ENCODE assay signal across 17 mouse cellular contexts in the genomic region with DNA sequence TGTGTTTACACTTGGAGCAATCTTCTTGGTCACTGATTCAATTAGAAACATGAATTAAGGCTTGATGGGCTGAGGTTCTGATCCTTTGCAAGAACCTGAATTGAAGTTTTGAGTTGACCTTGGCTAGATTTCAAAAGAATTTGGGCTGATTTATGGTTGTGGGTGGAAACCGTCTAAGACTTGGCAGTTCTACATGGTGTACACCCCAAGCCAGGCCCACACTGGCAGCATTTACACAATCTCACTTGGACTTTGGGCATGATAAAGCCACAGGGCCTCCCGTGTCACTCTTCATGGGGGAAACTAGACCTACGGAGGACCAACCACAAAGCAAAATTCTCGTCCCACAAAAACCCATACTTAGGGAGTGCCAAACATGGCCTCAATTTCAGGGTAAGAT.
DNase-seq lines count a peak whose midpoint lies in the region; ATAC-seq and TF ChIP-seq lines count a peak whose summit lies in the region.
"Had no signal": no experiment of that assay in that cellular context is flagged by ENCODE, and none has a peak within 500 bp of the region (broad histone marks: within the 10 kb centered on the region; RNA-seq: fewer than 3 reads in every experiment).

No protein-coding gene starts in this region.

- no peak overlapping the region for H3K27ac ChIP-seq in kidney, adult 2 months (ENCODE audit: insufficient read depth, low read depth, low read length)
- H3K27ac ChIP-seq: heart, adult 2 months; hindbrain, embryonic 15.5 days; kidney, postnatal 0 days; limb, embryonic 13.5 days; neural tube, embryonic 13.5 days had no signal

- no peaks in the 10 kb centered on the region for H3K4me1 ChIP-seq in kidney, adult 2 months (ENCODE audit: control insufficient read depth, insufficient read depth, low read length)
- H3K4me1 ChIP-seq: hindbrain, embryonic 15.5 days; limb, embryonic 13.5 days; neural tube, embryonic 13.5 days had no signal

- peak; percentile 19 for DNase-seq in kidney, adult 2 months
- no peak for DNase-seq in kidney, postnatal 14 days
- peak; percentile 43 for DNase-seq in adrenal gland, adult 8-10 months
- peak; percentile 36 for DNase-seq in fat pad, adult 2 months (ENCODE audit: extremely low read depth, low read depth, low spot score)
- peak; percentile 18 for DNase-seq in skeletal muscle tissue, adult 2 months (ENCODE audit: low read depth, low spot score)
- no peak for DNase-seq in retina, embryonic 14.5 days (ENCODE audit: low spot score)
- DNase-seq: cerebellum, postnatal 25 days; heart, adult 2 months; lung, postnatal 14 days; right cerebral cortex, postnatal 4 days; thymus, postnatal 25 days had no signal

- WGBS in kidney, adult 2 months = 64% methylated on average over 4 of the region's 4 CpGs

- no peak for TF ChIP-seq POLR2A in kidney, adult 2 months (IDR thresholded peaks at IDR 0.05; ENCODE audit: low read depth, low read length)

- TF ChIP-seq CTCF in kidney, adult 2 months (conservative IDR thresholded peaks at IDR 0.05; ENCODE audit: insufficient read depth, insufficient read length, low read depth, low read length) = no peak

- no peaks in the 10 kb centered on the region for H3K27me3 ChIP-seq in kidney, adult 2 months (replicated peaks; ENCODE audit: control insufficient read depth, insufficient read depth, low read length)
- H3K27me3 ChIP-seq: hindbrain, embryonic 15.5 days; limb, embryonic 13.5 days; neural tube, embryonic 13.5 days had no signal

- no peak for ATAC-seq in monocyte, adult 5-6 weeks (replicated peaks; ENCODE audit: insufficient number of reproducible peaks, low FRiP score, low TSS enrichment, poor library complexity, severe bottlenecking)
- ATAC-seq: intestine, postnatal 0 days had no signal

- H3K4me3 ChIP-seq in kidney, adult 2 months (ENCODE audit: insufficient read depth, low read depth, low read length) = no peak overlapping the region
- H3K4me3 ChIP-seq: heart, adult 2 months; hindbrain, embryonic 15.5 days; limb, embryonic 13.5 days; neural tube, embryonic 13.5 days had no signal

- no peaks in the 10 kb centered on the region for H3K36me3 ChIP-seq in kidney, adult 2 months (ENCODE audit: control insufficient read depth, insufficient read depth, low read length)

Comparison
In these comparisons a context has a peak if more than half of its experiments do, and no peak if none do; other contexts are left out.
1. DNase-seq: peak in kidney, adult 2 months (single experiment), adrenal gland, adult 8-10 months (single experiment), fat pad, adult 2 months (single experiment) and skeletal muscle tissue, adult 2 months (single experiment); none in kidney, postnatal 14 days (single experiment) and retina, embryonic 14.5 days (single experiment).